Mouse (Mus musculus) fat pad, adult 2 months (tissue): ENCODE data around the gene Rprml.

ENCODE experiments used
- DNase-seq: peaks from one replicate; pipeline ENCODE4 v3.0.0-alpha.2; 2011; ENCODE audit warnings: low read depth, low spot score; ENCODE audit errors: extremely low read depth

Rprml gene

GRCm38 (mm10) chr11:103649301-103649982 is at the start of gene Rprml:
Gene Rprml, plus strand, starts transcription at chr11:103649570.
- DNase-seq = no peak

DNA sequence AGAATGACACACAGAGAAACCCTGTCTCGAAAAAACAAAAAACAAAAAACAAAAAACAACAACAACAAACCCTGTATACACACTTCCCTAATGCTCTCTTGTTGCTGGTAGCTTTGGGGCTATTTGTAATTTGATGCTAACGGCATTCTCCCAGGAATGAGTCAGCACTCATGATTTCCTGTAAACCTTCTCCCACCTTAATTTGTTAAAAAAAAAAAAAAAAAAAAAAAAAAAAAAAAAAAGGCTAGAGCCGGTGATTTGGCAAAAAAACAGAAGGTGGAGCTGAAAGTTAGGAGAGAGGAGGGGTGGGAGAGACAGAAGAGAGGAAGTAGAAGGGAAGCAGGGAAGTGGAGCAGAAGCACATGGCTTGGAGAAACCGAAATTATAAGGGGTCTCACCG is 42.8 kb upstream of the Rprml start:
- no peak for DNase-seq

DNA sequence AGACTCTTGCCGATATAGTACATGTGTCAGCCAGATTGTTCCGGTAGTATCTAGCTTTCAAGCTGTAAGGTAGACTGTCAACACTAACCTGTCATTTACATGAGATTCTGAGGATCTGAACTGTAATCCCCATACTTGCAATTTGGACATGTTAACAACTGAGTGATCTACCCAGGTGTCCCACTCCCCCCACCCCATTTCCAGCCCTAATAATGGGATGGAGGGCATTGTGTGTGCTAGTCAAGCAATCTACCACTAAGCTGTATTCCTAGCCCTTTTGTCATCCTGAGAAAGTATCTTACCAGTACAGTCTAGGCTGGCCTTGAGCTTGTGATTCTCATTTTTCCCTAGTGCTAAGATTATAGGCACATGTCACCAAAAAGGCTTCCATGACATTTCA is 38.6 kb upstream of the Rprml start:
- DNase-seq = no peak

DNA sequence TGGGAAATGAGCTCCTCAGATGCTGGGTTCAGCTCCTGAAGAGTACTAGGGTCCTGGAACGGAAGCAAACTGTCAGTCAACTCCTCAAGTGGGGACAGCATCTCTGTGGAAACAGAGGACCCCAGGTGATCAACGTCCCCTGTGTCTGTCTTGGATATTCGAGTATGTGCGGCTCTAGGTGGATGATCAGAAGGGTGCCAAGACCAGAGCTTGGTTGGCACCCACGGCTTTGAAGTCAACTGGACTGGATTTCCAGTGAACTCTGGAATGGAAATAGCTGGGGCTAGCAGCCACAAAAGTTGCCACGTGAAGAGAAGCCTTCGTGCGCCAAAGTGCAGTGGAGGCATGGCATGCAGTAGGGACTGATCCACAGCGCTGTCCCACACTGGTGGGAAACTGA is 28.3 kb upstream of the Rprml start, which contains the start of gene Gm884:
TSS of gene Gm884 (minus strand) at position 101 of the 400 bp plus-strand sequence.
- DNase-seq = no peak

GRCm38 (mm10) chr11:103627453-103627852 is 21.9 kb upstream of the Rprml start:
- DNase-seq = no peak

DNA sequence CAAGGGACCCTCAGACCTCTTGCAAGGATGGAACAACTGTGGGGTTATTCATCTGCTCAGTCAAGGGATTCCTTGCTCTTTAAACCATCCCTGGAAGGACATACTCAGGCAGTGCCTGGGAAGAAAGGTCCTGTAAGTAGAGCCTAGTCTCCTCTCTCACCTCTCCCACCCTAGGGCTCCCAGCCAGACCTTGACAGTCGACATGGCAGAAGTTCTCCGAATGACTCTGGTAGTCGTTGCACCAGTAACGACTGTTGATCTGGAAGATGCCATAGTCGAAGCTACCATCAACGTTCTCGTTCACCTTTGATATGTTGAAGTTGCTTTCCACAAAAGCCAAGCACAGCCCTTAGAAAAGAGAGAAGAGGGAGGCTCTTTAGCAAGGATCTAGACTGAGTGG is 14.6 kb upstream of the Rprml start:
- DNase-seq = no peak

- no peak for DNase-seq
These were observed 13.9 kb upstream of the Rprml start for GRCm38 (mm10) chr11:103635481-103635880.

GRCm38 (mm10) chr11:103636261-103636660 is 13.1 kb upstream of the Rprml start:
- no peak for DNase-seq

DNA sequence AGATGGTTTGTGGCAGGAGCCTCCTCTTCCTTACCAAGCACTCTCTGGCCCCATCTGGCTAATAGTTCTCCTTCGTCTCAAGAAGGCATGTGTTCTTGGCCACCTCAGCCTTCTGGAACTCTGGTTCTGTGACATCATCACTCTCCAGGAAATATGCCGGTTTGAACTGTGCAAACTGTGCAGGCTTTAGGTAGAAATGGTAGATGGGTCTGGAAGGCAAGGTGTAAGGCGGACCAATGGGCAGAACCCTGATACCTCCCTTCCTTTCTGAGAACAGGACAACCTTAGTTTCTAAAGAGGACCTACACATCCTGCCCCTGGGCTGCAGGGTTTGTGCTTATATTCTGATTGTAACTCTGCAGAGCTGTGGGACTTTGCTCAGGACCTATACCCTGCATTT is 10.6 kb upstream of the Rprml start, which contains the start of gene Lyzl6:
TSS of gene Lyzl6 (minus strand) at position 101 of the 400 bp plus-strand sequence.
- DNase-seq = no peak

- no peak for DNase-seq
These were observed 9.9 kb upstream of the Rprml start for GRCm38 (mm10) chr11:103639407-103639946.

DNA sequence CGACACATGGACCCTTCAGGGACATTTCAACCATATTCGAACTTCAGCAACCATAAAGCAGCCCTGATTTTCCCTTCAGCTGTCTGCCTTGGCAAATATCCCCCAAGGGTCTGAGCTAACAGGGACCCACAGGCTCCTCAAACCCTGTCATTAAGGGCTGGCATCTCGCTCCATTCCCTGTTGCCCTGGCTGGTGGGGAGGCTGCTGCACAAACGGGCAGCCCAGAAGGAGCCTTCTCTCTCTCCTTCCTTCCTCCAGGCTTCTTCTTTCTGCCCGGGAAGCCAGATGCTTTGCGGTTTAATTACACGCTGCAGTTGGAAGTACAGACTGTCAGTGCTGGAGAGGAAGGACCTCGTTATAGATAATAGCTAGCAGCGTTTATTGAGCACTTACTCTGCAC is 6.2 kb upstream of the Rprml start:
- DNase-seq = no peak

DNA sequence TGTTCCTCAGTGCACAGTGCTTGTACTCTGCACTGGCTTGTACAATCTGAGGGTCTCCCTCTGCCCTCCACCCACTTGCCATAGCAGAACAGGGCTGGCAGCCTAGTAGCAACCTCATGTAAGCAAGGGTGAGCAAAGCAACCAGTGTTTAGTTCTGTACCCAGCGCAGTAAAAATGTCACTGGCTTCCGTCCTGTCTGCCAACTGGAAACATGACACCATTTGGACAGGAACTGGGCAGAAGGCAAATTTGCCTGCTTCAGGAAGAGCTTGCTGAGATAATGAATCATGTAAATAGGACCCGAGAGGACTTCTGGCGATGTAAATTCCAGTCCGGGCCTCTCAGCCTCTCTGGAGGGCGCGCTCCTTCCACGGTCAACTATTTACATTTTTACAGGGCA is 3.6 kb upstream of the Rprml start:
- no peak for DNase-seq

DNA sequence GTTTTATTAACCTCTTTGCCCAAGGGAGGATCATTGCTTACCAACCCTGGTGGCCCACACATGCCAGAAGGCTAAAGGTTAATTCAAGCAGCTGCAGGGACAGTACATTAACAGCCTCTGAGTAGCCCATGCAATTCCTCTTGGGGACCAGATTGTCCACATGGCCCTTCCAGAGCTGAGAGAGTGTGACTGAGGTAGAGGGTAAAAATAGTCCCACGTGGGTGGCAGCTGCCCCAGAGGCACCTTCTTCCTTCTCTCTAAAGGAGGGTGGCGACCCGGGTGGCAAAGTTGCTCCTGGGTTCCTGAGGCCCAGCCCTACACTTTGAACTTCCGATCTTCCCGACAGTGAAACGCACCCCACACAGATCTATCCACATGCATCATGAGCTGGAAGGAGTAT is 3.1 kb upstream of the Rprml start:
- no peak for DNase-seq

GRCm38 (mm10) chr11:103647921-103648620 is 1.3 kb upstream of the Rprml start:
- DNase-seq = no peak

DNA sequence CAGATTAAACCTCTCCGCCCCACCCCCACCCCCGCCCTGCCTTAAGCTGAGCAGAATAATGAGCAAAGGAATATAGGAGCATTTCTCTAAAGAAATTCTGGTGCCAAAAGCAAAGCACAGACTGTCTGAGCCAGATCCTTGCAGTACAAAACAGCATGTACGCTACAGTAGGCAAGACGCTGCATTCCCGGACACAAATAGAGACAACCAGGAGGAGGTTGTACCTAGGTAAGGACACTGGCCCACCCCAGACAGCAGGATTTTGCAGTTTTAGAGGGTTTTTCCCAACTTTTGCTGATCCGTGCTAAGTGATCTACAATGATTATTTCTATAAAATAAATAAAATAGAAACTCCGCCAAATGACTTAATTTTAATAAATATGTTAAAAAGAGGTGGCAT is 714 bp upstream of the Rprml start:
- no peak for DNase-seq

GRCm38 (mm10) chr11:103649983-103650493 is 668 bp downstream of the Rprml start:
- DNase-seq = no peak

GRCm38 (mm10) chr11:103651426-103651825 is 2.1 kb downstream of the Rprml start:
- no peak for DNase-seq

- DNase-seq = no peak
These were observed 4.1 kb downstream of the Rprml start for GRCm38 (mm10) chr11:103653359-103653965.

DNA sequence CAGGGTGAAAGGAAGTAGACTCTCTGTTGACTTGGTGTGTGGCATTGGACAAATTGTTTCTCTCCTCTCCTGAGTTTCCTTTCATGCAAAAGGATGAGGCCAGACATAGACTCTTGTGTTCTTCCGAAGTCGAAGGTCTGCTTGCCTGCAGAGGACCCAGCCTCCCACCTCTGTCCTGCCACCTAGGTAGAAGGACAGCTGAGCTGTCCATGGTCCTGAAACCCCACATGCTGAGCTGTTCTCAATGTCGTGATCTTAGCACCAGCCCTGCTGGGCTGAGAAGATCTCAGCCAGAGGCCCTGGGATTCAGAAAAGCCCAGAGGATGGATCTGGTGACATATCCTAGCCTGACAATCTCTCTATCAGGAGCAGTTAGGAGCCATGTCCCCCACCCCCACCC is 7.2 kb downstream of the Rprml start:
- DNase-seq = no peak

GRCm38 (mm10) chr11:103658189-103658588 is 8.8 kb downstream of the Rprml start:
- no peak for DNase-seq

DNA sequence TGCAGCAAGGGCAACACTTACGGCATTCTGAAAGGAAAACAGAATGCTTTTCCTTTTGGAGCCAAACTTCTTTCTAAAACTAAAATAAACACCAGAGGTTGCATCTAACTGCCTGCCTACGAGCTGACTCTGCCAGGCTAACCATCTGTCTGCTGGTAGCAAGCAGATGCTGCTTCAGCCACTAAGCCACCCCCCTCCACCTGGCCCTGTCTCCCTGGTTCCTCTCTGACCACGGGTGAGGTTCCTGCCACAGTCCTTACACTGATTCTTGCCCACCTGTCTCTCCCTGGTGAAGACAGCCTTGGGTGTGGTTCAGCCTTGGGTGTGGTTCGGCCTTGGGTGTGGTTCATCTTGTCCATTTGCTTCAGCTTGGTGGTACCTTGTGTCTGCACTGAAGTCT is 12.5 kb downstream of the Rprml start:
- DNase-seq = no peak

- no peak for DNase-seq
These were observed 13.2 kb downstream of the Rprml start for GRCm38 (mm10) chr11:103662546-103662945.
